8 mouse cellular contexts compared by ENCODE assay signal in genomic region chr1:89068812-89069211, GRCm38 (mm10). TPM values are rescaled to one million over a fixed set of nuclear protein-coding genes. Genes with fewer than 3 reads are reported as not detected.
DNase-seq lines count a peak whose midpoint lies in the region; ATAC-seq and TF ChIP-seq lines count a peak whose summit lies in the region.

No protein-coding gene starts in this region.

- no peaks in the 10 kb centered on the region for H3K9me3 ChIP-seq in forebrain, embryonic 15.5 days
- no peaks in the 10 kb centered on the region for H3K9me3 ChIP-seq in forebrain, embryonic 11.5 days (ENCODE audit: control insufficient read depth, low read length)
- H3K9me3 ChIP-seq in midbrain, embryonic 10.5 days (replicated peaks) = no peaks in the 10 kb centered on the region
- H3K9me3 ChIP-seq in midbrain, embryonic 11.5 days (ENCODE audit: control insufficient read depth, low read length) = no peaks in the 10 kb centered on the region
- no peaks in the 10 kb centered on the region for H3K9me3 ChIP-seq in liver, embryonic 14.5 days (ENCODE audit: control insufficient read depth, low read length)

- H3K36me3 ChIP-seq in forebrain, embryonic 15.5 days = no peaks in the 10 kb centered on the region
- no peaks in the 10 kb centered on the region for H3K36me3 ChIP-seq in forebrain, embryonic 11.5 days (ENCODE audit: control insufficient read depth, insufficient read depth, low read length)
- H3K36me3 ChIP-seq in midbrain, embryonic 10.5 days = no peaks in the 10 kb centered on the region
- no peaks in the 10 kb centered on the region for H3K36me3 ChIP-seq in midbrain, embryonic 11.5 days (ENCODE audit: control insufficient read depth, insufficient read depth, low read length)
- H3K36me3 ChIP-seq in liver, embryonic 14.5 days (replicated peaks; ENCODE audit: control insufficient read depth, insufficient read depth, low read depth) = no peaks in the 10 kb centered on the region

- H3K4me1 ChIP-seq in forebrain, embryonic 15.5 days = peaks cover 36% of the 10 kb centered on the region
- H3K4me1 ChIP-seq in forebrain, embryonic 11.5 days (replicated peaks; ENCODE audit: control insufficient read depth, insufficient read depth, low read length) = peaks cover 22% of the 10 kb centered on the region
- peaks cover 44% of the 10 kb centered on the region for H3K4me1 ChIP-seq in midbrain, embryonic 10.5 days
- H3K4me1 ChIP-seq in midbrain, embryonic 11.5 days (ENCODE audit: control insufficient read depth, insufficient read depth, low read length) = peaks cover 27% of the 10 kb centered on the region
- peaks cover 0 to 6% of the 10 kb centered on the region in 2 experiments; a peak in 2 of 4 replicates for H3K4me1 ChIP-seq in liver, embryonic 14.5 days (replicated peaks; ENCODE audit: control insufficient read depth in 2 of 2, insufficient read depth in 2 of 2, low read length in 1 of 2)

- 66% methylated on average over 5 of the region's 5 CpGs for WGBS in forebrain, embryonic 15.5 days
- whole genome bisulfite sequencing in forebrain, embryonic 11.5 days = 56% methylated on average over 5 of the region's 5 CpGs
- 68% methylated on average over 5 of the region's 5 CpGs for WGBS in midbrain, embryonic 10.5 days
- WGBS in midbrain, embryonic 11.5 days = 69% methylated on average over 5 of the region's 5 CpGs
- WGBS in liver, embryonic 14.5 days (ENCODE audit: insufficient replicate concordance) = 68% methylated on average over 5 of the region's 5 CpGs

- no peak overlapping the region for H3K27ac ChIP-seq in forebrain, embryonic 15.5 days (replicated peaks)
- H3K27ac ChIP-seq in forebrain, embryonic 11.5 days (ENCODE audit: low read depth, low read length) = no peak overlapping the region
- 0 out of 2 replicates have a peak overlapping the region, but pooled peaks have one; percentile 95 for H3K27ac ChIP-seq in midbrain, embryonic 10.5 days (replicated peaks)
- H3K27ac ChIP-seq in midbrain, embryonic 11.5 days (ENCODE audit: low read depth, low read length) = no peak overlapping the region
- H3K27ac ChIP-seq in liver, embryonic 14.5 days = no peak overlapping the region

- H3K9ac ChIP-seq in forebrain, embryonic 15.5 days (replicated peaks) = no peak overlapping the region
- no peak overlapping the region for H3K9ac ChIP-seq in forebrain, embryonic 11.5 days (ENCODE audit: low read length)
- no peak overlapping the region for H3K9ac ChIP-seq in midbrain, embryonic 11.5 days (ENCODE audit: low read length)
- H3K9ac ChIP-seq in liver, embryonic 14.5 days (replicated peaks) = no peak overlapping the region

- H3K4me3 ChIP-seq in forebrain, embryonic 15.5 days = no peak overlapping the region
- H3K4me3 ChIP-seq in forebrain, embryonic 11.5 days (ENCODE audit: low read depth, low read length) = no peak overlapping the region
- no peak overlapping the region for H3K4me3 ChIP-seq in midbrain, embryonic 10.5 days
- no peak overlapping the region for H3K4me3 ChIP-seq in midbrain, embryonic 11.5 days (ENCODE audit: low read depth, low read length)
- H3K4me3 ChIP-seq in liver, embryonic 14.5 days (ENCODE audit: insufficient read depth in 1 of 2, low read depth in 2 of 2, low read length in 2 of 2) = no peak overlapping the region

- no peak for ATAC-seq in forebrain, embryonic 15.5 days (replicated peaks)
- no peak for ATAC-seq in forebrain, embryonic 11.5 days (replicated peaks; ENCODE audit: low FRiP score)
- ATAC-seq in midbrain, embryonic 11.5 days (ENCODE audit: low FRiP score) = no peak
- no peak for ATAC-seq in liver, embryonic 14.5 days (ENCODE audit: insufficient read depth)

- peak overlapping the region; percentile 64; the same call in 1 of the 2 replicates for H3K4me2 ChIP-seq in forebrain, embryonic 15.5 days (replicated peaks)
- no peak overlapping the region for H3K4me2 ChIP-seq in forebrain, embryonic 11.5 days (ENCODE audit: low read depth, low read length, severe bottlenecking)
- H3K4me2 ChIP-seq in midbrain, embryonic 11.5 days = no peak overlapping the region
- peak overlapping the region; percentile 66; the same call in 1 of the 2 replicates for H3K4me2 ChIP-seq in liver, embryonic 14.5 days (ENCODE audit: low read depth)

- TF ChIP-seq CTCF in liver, embryonic 14.5 days (IDR thresholded peaks at IDR 0.05; ENCODE audit: low read depth) = no peak

- no peak for DNase-seq in forebrain, embryonic 11.5 days (ENCODE audit: low spot score)
- no peak for DNase-seq in midbrain, embryonic 10.5 days (ENCODE audit: low spot score)
- DNase-seq in midbrain, embryonic 11.5 days (ENCODE audit: low spot score, missing footprints) = no peak
- DNase-seq in liver, embryonic 14.5 days (ENCODE audit: low read depth in 3 of 3, low spot score in 3 of 3) = no peak
- no peak for DNase-seq in cerebellum, postnatal 36 days
- DNase-seq in kidney, postnatal 25 days = no peak
- no peak for DNase-seq in lung, adult 18-20 months

- no peaks in the 10 kb centered on the region for H3K27me3 ChIP-seq in forebrain, embryonic 15.5 days
- no peaks in the 10 kb centered on the region for H3K27me3 ChIP-seq in forebrain, embryonic 11.5 days (ENCODE audit: control insufficient read depth, insufficient read depth, low read length)
- no peaks in the 10 kb centered on the region for H3K27me3 ChIP-seq in midbrain, embryonic 10.5 days (ENCODE audit: low read depth, poor library complexity, severe bottlenecking)
- no peaks in the 10 kb centered on the region for H3K27me3 ChIP-seq in midbrain, embryonic 11.5 days (ENCODE audit: control insufficient read depth, insufficient read depth, low read length)
- H3K27me3 ChIP-seq in liver, embryonic 14.5 days (ENCODE audit: control insufficient read depth, insufficient read depth, low read length) = peaks cover 19% of the 10 kb centered on the region

- no peak for TF ChIP-seq EP300 in liver, embryonic 14.5 days (IDR thresholded peaks at IDR 0.05; ENCODE audit: low read depth)

RNA-seq across cellular contexts. Expression of gene Sh3bp4, which starts 1.4 kb away (rescaled TPM):
- polyA plus RNA-seq in forebrain, embryonic 15.5 days (2015; fragmentation: Nextera tagmentation; extraction: Ambion mirVana) = 20.8 and 21.1 TPM in 2 replicates
- 29.3 and 30.2 TPM in 2 replicates for polyA plus RNA-seq in forebrain, embryonic 11.5 days (2014; fragmentation: Nextera tagmentation; extraction: Ambion mirVana)
- 23.8 and 25.1 TPM in 2 replicates for polyA plus RNA-seq in midbrain, embryonic 10.5 days (2016; fragmentation: Nextera tagmentation; extraction: Ambion mirVana)
- 17.3 and 18.6 TPM in 2 replicates for polyA plus RNA-seq in midbrain, embryonic 11.5 days (2014; fragmentation: Nextera tagmentation; extraction: Ambion mirVana)
- 0.51 and 0.55 TPM in 2 replicates for polyA plus RNA-seq in liver, embryonic 14.5 days (2012; rRNA removed)
- polyA plus RNA-seq in liver, embryonic 14.5 days (2014; fragmentation: Nextera tagmentation; extraction: Ambion mirVana) = 0.63 and 0.83 TPM in 2 replicates

Comparison
In these comparisons a context has a peak if more than half of its experiments do, and no peak if none do; other contexts are left out.
1. H3K4me2 ChIP-seq: peak in forebrain, embryonic 15.5 days (single experiment) and liver, embryonic 14.5 days (single experiment); none in forebrain, embryonic 11.5 days (single experiment) and midbrain, embryonic 11.5 days (single experiment).